Mouse (Mus musculus) midbrain, embryonic 16.5 days (tissue): ENCODE measurements around the gene Sv2a. TPM values are rescaled to one million over a fixed set of nuclear protein-coding genes. Genes with fewer than 3 reads are reported as not detected.

ENCODE experiments used
- ATAC-seq: fragments of 200-750 bp; cut with Nextera tagmentation; 2 replicates; pipeline ENCODE4 v1.8.0; 2017; ENCODE audit warnings: moderate TSS enrichment
- H3K27ac ChIP-seq: fragments of 300-500 bp; sonication (generic); 2 replicates; pipeline ENCODE4 v1.5.1; 2014; ENCODE audit warnings: mild to moderate bottlenecking, low read length, mixed read lengths
- H3K27me3 ChIP-seq: fragments of 300-500 bp; sonication (generic); 2 replicates; pipeline ENCODE4 v1.6.1; 2014; ENCODE audit warnings: low read depth, low read length, mixed read lengths; ENCODE audit not compliant: control insufficient read depth, insufficient read depth
- H3K36me3 ChIP-seq: fragments of 300-500 bp; sonication (generic); 2 replicates; pipeline ENCODE4 v1.6.1; 2014; ENCODE audit warnings: mild to moderate bottlenecking, low read length, moderate library complexity, mixed read lengths; ENCODE audit not compliant: control insufficient read depth, insufficient read depth
- H3K4me1 ChIP-seq: fragments of 300-500 bp; sonication (generic); 2 replicates; pipeline ENCODE4 v1.6.1; 2014; ENCODE audit warnings: mild to moderate bottlenecking, low read length, mixed read lengths; ENCODE audit not compliant: control insufficient read depth, insufficient read depth
- H3K4me2 ChIP-seq: fragments of 300-500 bp; sonication (generic); 2 replicates; pipeline ENCODE4 v1.6.1; 2014; ENCODE audit warnings: mild to moderate bottlenecking, low read length, mixed read lengths
- H3K4me3 ChIP-seq: fragments of 300-500 bp; sonication (generic); 2 replicates; pipeline ENCODE4 v1.5.1; 2014; ENCODE audit warnings: low read depth, mild to moderate bottlenecking, low read length, moderate library complexity, mixed read lengths
- H3K9ac ChIP-seq: fragments of 300-500 bp; sonication (generic); 2 replicates; pipeline ENCODE4 v1.6.1; 2014; ENCODE audit warnings: low read depth, low read length, mixed read lengths
- H3K9me3 ChIP-seq: fragments of 300-500 bp; sonication (generic); replicated peaks from 2 replicates; pipeline ENCODE4 v1.6.1; 2014; ENCODE audit warnings: mild to moderate bottlenecking, low read length, mixed read lengths; ENCODE audit not compliant: control insufficient read depth, poor library complexity, severe bottlenecking
- WGBS: fragments of 180-500 bp; shearing (Covaris S2); extraction: QIAGEN DNeasy Blood & Tissue Kit; methylation state at CpG from one replicate; pipeline ENCODE4 v1.1.7; 2014; 5-methylcytosine and 5-hydroxymethylcytosine counted together
- polyA plus RNA-seq: library from polyadenylated mRNA; unstranded; fragments of >200 nt; fragmentation: Nextera tagmentation; extraction: Ambion mirVana; gene quantifications from 2 replicates; pipeline ENCODE4 v1.2.1, GENCODE M21; 2015

The Sv2a gene
- polyA plus RNA-seq: 123 and 137 TPM in 2 replicates

DNA sequence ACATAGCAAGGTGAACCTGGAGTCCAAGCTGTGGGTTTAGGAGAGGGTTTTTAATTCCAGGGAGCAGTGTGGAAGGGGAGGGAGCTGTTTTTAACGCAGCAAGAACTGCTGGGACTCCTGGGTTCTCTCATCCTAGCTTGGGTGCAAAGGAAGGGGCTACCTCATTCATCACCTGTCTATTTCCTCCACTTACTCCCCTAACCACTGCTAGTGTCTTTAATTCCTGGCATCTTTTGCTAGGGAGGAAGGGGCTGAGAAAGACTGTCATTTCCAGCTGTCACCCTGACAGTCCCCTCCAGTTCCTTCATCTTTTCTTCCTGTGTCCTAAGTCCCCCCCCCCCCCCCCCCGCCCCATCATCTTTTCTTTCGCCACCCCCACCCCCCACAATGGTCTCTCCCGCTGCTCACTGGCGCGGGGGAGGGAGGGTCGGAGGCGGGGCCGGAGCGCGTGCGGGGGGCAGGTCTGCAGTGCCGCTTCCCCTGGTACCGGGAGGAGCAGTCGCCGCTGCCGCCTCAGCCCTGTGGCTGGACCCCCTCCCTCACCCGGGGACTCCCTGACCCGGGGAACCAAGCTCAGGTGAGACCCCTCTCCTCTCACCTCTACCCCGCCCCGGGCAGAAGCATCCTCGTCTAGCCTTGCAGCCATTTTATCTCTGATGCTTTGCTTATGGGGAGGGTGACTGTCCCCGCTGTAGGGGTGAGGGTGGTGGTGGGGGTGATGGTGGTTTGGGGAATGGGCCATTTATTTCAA lies at the start of gene Sv2a:
Sv2a (plus strand) TSS at position 425 of the 751 bp plus-strand sequence.
- peak; percentile 77 for ATAC-seq
- under 1% methylated on average over 19 of the region's 23 CpGs for WGBS
- peak within 1 kb of the TSS; percentile 93 for H3K27ac ChIP-seq
- H3K9me3 ChIP-seq: no peaks in the 10 kb centered on the region
- H3K4me2 ChIP-seq: peak within 1 kb of the TSS; percentile 66
- H3K27me3 ChIP-seq: no peaks in the 10 kb centered on the region
- H3K4me1 ChIP-seq: peaks cover 25% of the 10 kb centered on the region
- H3K36me3 ChIP-seq: peaks cover 20% of the 10 kb centered on the region
- peak within 1 kb of the TSS; percentile 91 for H3K9ac ChIP-seq
- peak within 1 kb of the TSS; percentile 76 for H3K4me3 ChIP-seq

- Histone ChIP-seq H3K9me3 (no peaks in the 10 kb centered on the region), H3K27me3 (no peaks in the 10 kb centered on the region), H3K4me2 (no peak overlapping the region), H3K27ac (no peak overlapping the region), H3K36me3 (0 out of 2 replicates have a peak, but pooled peaks cover 2% of the 10 kb centered on the region), H3K9ac (no peak overlapping the region), H3K4me1 (no peaks in the 10 kb centered on the region), H3K4me3 (no peak overlapping the region)
- 81% methylated on average over 3 of the region's 3 CpGs for WGBS
- no peak for ATAC-seq
Observed at GRCm38 (mm10) chr3:96132478-96132877, 48.5 kb upstream of the Sv2a start.

DNA sequence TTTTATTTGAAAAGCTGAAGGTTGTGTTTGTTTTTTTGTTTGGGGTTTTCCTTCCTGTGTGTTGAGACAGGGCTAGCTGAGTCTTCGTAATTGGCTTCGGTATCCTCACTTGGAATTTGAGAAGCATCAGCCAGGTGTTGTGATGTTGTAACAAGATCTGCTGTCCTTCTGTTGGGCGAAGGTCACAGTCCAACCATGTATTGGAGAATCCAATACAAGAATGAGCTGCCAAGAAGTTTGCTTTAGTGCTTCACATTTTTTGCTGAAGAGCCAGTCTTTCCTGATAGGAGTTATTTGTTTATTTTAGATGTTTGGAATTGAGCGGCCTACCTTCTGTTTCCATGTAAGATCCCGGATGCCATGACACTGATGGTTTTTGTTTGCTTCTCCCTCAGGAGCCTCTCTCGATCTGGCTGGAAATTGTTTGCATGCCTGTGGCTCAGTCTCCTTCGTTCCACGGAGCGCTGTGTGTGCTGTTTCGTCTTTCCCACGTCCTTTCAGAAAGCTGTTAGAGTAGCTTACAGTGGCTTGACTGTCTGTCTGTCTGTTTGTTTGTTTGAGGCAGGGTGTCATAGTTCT lies 47.5 kb upstream of the Sv2a start:
- H3K9me3 ChIP-seq: no peaks in the 10 kb centered on the region
- no peak overlapping the region for H3K4me2 ChIP-seq
- no peaks in the 10 kb centered on the region for H3K27me3 ChIP-seq
- no peak overlapping the region for H3K9ac ChIP-seq
- ATAC-seq: no peak
- 70% methylated on average over 11 of the region's 11 CpGs for WGBS
- H3K36me3 ChIP-seq: 0 out of 2 replicates have a peak, but pooled peaks cover 2% of the 10 kb centered on the region
- no peak overlapping the region for H3K4me3 ChIP-seq
- no peaks in the 10 kb centered on the region for H3K4me1 ChIP-seq
- no peak overlapping the region for H3K27ac ChIP-seq

GRCm38 (mm10) chr3:96135011-96135410 lies 45.9 kb upstream of the Sv2a start:
- Histone ChIP-seq H3K36me3 (0 out of 2 replicates have a peak, but pooled peaks cover 2% of the 10 kb centered on the region), H3K27me3 (no peaks in the 10 kb centered on the region), H3K4me3 (no peak overlapping the region), H3K9ac (no peak overlapping the region), H3K4me1 (no peaks in the 10 kb centered on the region), H3K27ac (no peak overlapping the region), H3K4me2 (no peak overlapping the region), H3K9me3 (no peaks in the 10 kb centered on the region)
- 86% methylated on average over 3 of the region's 3 CpGs for WGBS
- ATAC-seq: no peak

- WGBS: 20% methylated on average over 5 of the region's 5 CpGs
- H3K4me2 ChIP-seq: no peak overlapping the region
- H3K9me3 ChIP-seq: no peaks in the 10 kb centered on the region
- no peaks in the 10 kb centered on the region for H3K27me3 ChIP-seq
- peak overlapping the region; percentile 26; the same call in 1 of the 2 replicates for H3K27ac ChIP-seq
- H3K4me1 ChIP-seq: 0 out of 2 replicates have a peak, but pooled peaks cover 2% of the 10 kb centered on the region
- no peak for ATAC-seq
- no peak overlapping the region for H3K4me3 ChIP-seq
- peaks cover 16% of the 10 kb centered on the region for H3K36me3 ChIP-seq
- no peak overlapping the region for H3K9ac ChIP-seq
Observed at GRCm38 (mm10) chr3:96147950-96148349, 33.0 kb upstream of the Sv2a start.

DNA sequence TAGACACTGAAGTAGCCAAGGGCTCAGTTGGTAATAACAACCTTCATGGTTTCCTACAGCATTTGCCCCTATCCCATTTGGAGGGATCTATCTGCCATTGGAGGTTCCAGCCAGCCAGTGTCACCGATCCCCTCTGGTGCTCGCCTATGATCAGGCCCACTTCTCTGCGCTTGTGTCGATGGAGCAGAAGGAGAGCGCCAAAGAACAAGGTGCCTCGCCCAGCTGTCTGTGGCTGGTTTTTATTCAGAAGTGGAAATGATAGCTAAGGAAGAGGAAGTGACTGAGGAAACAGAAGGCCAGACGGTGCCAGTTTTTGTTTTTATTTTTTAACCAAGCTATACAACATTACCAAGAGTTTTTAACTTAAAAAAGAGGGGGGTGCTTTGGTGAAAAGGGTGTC lies 29.1 kb upstream of the Sv2a start:
- WGBS: 89% methylated on average over 7 of the region's 7 CpGs
- Histone ChIP-seq H3K4me2 (no peak overlapping the region), H3K36me3 (peaks cover 17% of the 10 kb centered on the region; the same call in 1 of the 2 replicates), H3K9me3 (no peaks in the 10 kb centered on the region), H3K4me3 (no peak overlapping the region), H3K27me3 (no peaks in the 10 kb centered on the region), H3K4me1 (0 out of 2 replicates have a peak, but pooled peaks cover 2% of the 10 kb centered on the region), H3K9ac (no peak overlapping the region), H3K27ac (no peak overlapping the region)
- ATAC-seq: no peak

- peaks cover 17% of the 10 kb centered on the region; the same call in 1 of the 2 replicates for H3K36me3 ChIP-seq
Observed at GRCm38 (mm10) chr3:96152611-96153010, 28.3 kb upstream of the Sv2a start.

DNA sequence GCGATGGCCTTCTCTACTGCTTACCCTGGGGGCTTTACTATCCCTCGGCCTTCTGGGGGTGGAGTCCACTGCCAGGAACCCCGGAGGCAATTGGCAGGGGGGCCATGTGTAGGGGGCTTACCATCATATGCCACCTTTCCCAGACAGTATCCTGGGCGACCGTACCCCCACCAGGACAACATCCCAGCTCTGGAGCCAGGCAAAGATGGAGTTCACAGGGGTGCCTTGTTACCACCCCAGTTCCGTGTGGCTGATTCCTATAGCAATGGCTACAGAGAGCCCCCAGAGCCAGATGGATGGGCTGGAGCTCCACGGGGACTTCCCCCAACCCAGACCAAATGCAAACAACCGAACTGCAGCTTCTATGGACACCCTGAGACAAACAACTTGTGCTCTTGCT lies 25.4 kb upstream of the Sv2a start:
- no peaks in the 10 kb centered on the region for H3K9me3 ChIP-seq
- no peak overlapping the region for H3K4me2 ChIP-seq
- peaks cover 2% of the 10 kb centered on the region for H3K4me1 ChIP-seq
- H3K27ac ChIP-seq: no peak overlapping the region
- peaks cover 17% of the 10 kb centered on the region; the same call in 1 of the 2 replicates for H3K36me3 ChIP-seq
- ATAC-seq: no peak
- no peak overlapping the region for H3K4me3 ChIP-seq
- no peaks in the 10 kb centered on the region for H3K27me3 ChIP-seq
- WGBS: 80% methylated on average over 8 of the region's 8 CpGs
- H3K9ac ChIP-seq: no peak overlapping the region

More at GRCm38 (mm10) chr3:96152611-96153010, 28.3 kb upstream of the Sv2a start:
- ATAC-seq: no peak
- H3K4me2 ChIP-seq: no peak overlapping the region
- no peaks in the 10 kb centered on the region for H3K9me3 ChIP-seq
- WGBS: 86% methylated on average over 5 of the region's 5 CpGs
- no peaks in the 10 kb centered on the region for H3K27me3 ChIP-seq
- H3K4me1 ChIP-seq: 0 out of 2 replicates have a peak, but pooled peaks cover 2% of the 10 kb centered on the region
- H3K4me3 ChIP-seq: no peak overlapping the region
- H3K27ac ChIP-seq: no peak overlapping the region
- H3K9ac ChIP-seq: no peak overlapping the region

- Histone ChIP-seq H3K36me3 (peaks cover 8% of the 10 kb centered on the region; the same call in 1 of the 2 replicates), H3K9ac (no peak overlapping the region), H3K4me1 (peaks cover 16% of the 10 kb centered on the region), H3K4me3 (no peak overlapping the region), H3K27ac (no peak overlapping the region), H3K9me3 (no peaks in the 10 kb centered on the region), H3K27me3 (no peaks in the 10 kb centered on the region), H3K4me2 (no peak overlapping the region)
- no peak for ATAC-seq
- 77% methylated on average over 4 of the region's 4 CpGs for WGBS
Observed at GRCm38 (mm10) chr3:96159820-96160219, 21.1 kb upstream of the Sv2a start.
